Mouse (Mus musculus) intestine, embryonic 15.5 days (tissue): Measurements from ENCODE around the gene Cadps2. TPM values are rescaled to one million over a fixed set of nuclear protein-coding genes. Genes with fewer than 3 reads are reported as not detected.
A peak's percentile ranks its signal among the peaks of the same experiment; 100 is the strongest.

Source experiments
- ATAC-seq: fragments of 200-750 bp; cut with Nextera tagmentation; 2 replicates; pipeline ENCODE4 v1.8.0; 2017; ENCODE audit warnings: moderate TSS enrichment, moderate library complexity
- H3K27ac ChIP-seq: fragments of 300-500 bp; sonication (generic); 2 replicates; pipeline ENCODE4 v1.5.1; 2015; ENCODE audit warnings: mild to moderate bottlenecking, inconsistent platforms
- H3K27me3 ChIP-seq: fragments of 300-500 bp; sonication (generic); replicated peaks from 2 replicates; pipeline ENCODE4 v1.6.1; 2015; ENCODE audit warnings: inconsistent platforms
- H3K36me3 ChIP-seq: fragments of 300-500 bp; sonication (generic); 2 replicates; pipeline ENCODE4 v1.6.1; 2015; ENCODE audit warnings: inconsistent platforms
- H3K4me1 ChIP-seq: fragments of 300-500 bp; sonication (generic); replicated peaks from 2 replicates; pipeline ENCODE4 v1.6.1; 2015; ENCODE audit warnings: inconsistent platforms
- H3K4me2 ChIP-seq: fragments of 300-500 bp; sonication (generic); replicated peaks from 2 replicates; pipeline ENCODE4 v1.6.1; 2015; ENCODE audit warnings: mild to moderate bottlenecking, inconsistent platforms
- H3K4me3 ChIP-seq: fragments of 300-500 bp; sonication (generic); replicated peaks from 2 replicates; pipeline ENCODE4 v1.5.1; 2015; ENCODE audit warnings: inconsistent platforms
- H3K9ac ChIP-seq: fragments of 300-500 bp; sonication (generic); 2 replicates; pipeline ENCODE4 v1.6.1; 2015; ENCODE audit warnings: inconsistent platforms
- H3K9me3 ChIP-seq: fragments of 300-500 bp; sonication (generic); 2 replicates; pipeline ENCODE4 v1.6.1; 2016; ENCODE audit warnings: inconsistent platforms
- WGBS: fragments of 180-500 bp; shearing (Covaris S2); methylation state at CpG from one replicate; pipeline ENCODE4 v1.1.7; 2015; 5-methylcytosine and 5-hydroxymethylcytosine counted together
- polyA plus RNA-seq: library from polyadenylated mRNA; unstranded; fragments of >200 nt; fragmentation: Nextera tagmentation; extraction: Ambion mirVana; gene quantifications from 2 replicates; pipeline ENCODE4 v1.2.1, GENCODE M21; 2015

Gene Cadps2
- 0.88 and 1.1 TPM in 2 replicates for polyA plus RNA-seq

DNA sequence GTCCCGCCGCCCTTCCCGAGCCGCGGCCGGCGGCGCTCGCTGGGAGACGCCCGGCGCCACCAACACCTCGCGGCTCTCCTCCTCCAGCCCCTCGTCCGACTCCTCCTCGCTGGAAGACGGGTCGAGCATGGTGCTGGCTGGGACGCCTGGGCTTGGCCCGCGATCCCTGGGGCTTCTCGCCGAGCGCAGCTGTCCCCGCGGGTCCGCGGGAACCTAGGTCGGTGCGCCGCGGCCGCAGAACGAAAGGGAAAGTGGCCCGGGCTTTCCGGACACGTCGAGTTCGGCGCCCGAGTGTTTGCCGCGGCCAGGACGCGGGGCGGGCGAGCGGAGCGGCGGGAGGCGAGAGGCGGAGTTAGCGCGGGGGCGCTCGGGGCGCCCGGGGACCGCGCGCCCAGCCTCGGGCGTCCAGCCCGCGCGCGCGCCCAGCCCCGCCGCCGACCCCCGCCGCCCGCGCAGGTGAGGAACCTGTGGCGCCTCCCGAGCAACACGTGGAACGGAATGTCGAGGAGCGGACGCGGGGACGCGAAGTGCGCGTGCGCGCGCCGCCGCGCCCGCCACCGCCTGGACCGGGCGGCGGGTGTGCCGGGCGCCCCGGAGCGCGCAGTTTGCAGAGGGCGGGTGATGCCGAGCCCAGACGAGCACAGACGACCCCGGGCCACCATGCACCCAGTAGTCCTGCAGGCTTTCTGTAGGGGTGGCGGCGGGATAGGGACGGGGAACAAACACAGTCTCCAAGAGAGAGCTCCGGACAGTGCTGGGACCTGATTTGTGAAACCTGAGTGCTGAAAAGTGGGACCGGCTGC lies at the start of gene Cadps2:
Gene Cadps2, minus strand, starts transcription at position 413 of the 803 bp plus-strand sequence.
- H3K36me3 ChIP-seq: no peaks in the 10 kb centered on the region
- H3K4me2 ChIP-seq: peak within 1 kb of the TSS; percentile 97
- under 1% methylated on average over 96 of the region's 114 CpGs for WGBS
- H3K9ac ChIP-seq: peak within 1 kb of the TSS; percentile 58
- ATAC-seq: peak; percentile 86
- peak within 1 kb of the TSS; percentile 67 for H3K4me3 ChIP-seq
- H3K27ac ChIP-seq: no peak within 1 kb of the TSS
- H3K4me1 ChIP-seq: peaks cover 3% of the 10 kb centered on the region; the same call in 1 of the 2 replicates
- H3K27me3 ChIP-seq: peaks cover 31% of the 10 kb centered on the region
- H3K9me3 ChIP-seq: no peaks in the 10 kb centered on the region

DNA sequence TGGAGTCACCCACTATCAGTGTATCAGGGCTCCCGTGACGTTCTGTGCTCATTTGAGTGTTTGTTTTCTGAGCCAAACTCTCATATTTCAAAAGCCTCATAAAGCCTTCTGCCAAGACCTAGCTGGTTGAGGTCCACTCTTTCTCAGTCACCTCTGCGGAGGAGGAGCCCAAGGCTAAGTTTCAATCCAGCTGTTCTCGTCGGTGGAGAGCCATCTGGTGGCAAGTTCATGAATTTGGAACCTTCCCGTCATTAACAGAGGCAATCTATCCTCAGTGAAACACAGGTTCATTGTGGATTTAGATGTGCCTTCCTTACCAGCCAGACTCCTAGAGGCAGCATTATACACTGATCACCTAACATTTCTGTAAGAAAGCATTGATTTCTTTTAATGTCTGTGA lies 47.2 kb upstream of the Cadps2 start:
- 9% methylated on average over 6 of the region's 6 CpGs for WGBS
- Histone ChIP-seq H3K4me1 (no peaks in the 10 kb centered on the region), H3K36me3 (no peaks in the 10 kb centered on the region), H3K9me3 (no peaks in the 10 kb centered on the region), H3K4me2 (no peak overlapping the region), H3K4me3 (no peak overlapping the region), H3K9ac (no peak overlapping the region), H3K27ac (no peak overlapping the region), H3K27me3 (no peaks in the 10 kb centered on the region)
- ATAC-seq: 0 out of 2 replicates have a peak, but pooled peaks have one; percentile 62

DNA sequence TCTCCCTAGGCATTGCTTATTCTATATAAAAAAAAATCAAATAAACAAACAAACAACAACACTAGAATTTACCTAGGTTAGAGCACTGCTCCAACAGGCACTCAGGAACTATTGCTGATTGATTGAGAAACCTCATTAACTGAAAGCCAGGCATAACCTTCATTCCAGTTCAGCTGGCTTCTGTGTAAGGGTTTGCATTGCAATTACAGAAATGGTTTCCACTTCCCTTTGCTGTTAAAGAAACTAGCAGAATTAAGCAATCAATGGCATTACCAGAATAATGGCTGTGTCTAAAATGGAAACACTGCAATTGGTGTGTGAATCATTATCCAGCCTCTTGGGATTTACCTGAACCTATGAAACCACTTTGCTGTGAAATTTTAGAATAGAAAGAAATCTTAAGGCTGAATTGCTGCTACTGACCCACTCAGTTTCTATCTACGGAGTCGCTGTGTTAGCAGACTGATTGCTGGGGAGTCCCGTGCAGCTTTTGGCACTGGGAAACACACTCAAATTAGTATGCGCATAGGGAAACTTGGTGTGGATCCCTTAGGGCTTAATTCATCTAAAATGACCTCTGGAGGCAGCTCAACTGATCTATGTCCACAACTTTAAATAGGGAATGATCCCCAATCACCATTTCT lies 37.7 kb upstream of the Cadps2 start:
- no peak overlapping the region for H3K27ac ChIP-seq
- no peak overlapping the region for H3K4me3 ChIP-seq
- no peak for ATAC-seq
- H3K36me3 ChIP-seq: no peaks in the 10 kb centered on the region
- no peaks in the 10 kb centered on the region for H3K27me3 ChIP-seq
- no peak overlapping the region for H3K4me2 ChIP-seq
- 86% methylated on average over 4 of the region's 4 CpGs for WGBS
- H3K9me3 ChIP-seq: no peaks in the 10 kb centered on the region
- no peak overlapping the region for H3K9ac ChIP-seq
- H3K4me1 ChIP-seq: no peaks in the 10 kb centered on the region

DNA sequence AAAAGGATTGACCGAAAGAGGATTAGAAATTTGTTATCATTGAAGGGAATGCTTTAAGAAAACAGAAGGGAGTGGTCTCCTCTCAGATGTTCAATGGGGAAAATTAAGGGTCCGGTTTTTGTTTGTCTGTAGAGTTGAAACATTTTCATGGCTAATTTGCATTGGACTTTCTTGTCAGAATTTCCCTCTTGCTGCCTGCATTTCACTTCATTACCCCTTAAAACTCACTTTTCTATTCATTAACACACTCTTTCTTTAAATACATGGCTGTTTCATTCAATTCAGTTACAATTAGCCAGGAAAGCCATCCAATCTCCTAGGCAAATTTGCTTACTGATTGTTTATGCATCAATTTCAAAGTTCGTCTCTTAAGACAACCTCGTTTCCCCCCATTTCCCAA lies 37.1 kb upstream of the Cadps2 start:
- Histone ChIP-seq H3K27ac (no peak overlapping the region), H3K9me3 (no peaks in the 10 kb centered on the region), H3K36me3 (no peaks in the 10 kb centered on the region), H3K27me3 (no peaks in the 10 kb centered on the region), H3K4me2 (no peak overlapping the region), H3K4me3 (no peak overlapping the region), H3K4me1 (no peaks in the 10 kb centered on the region), H3K9ac (no peak overlapping the region)
- ATAC-seq: no peak
- WGBS: 71% methylated on average over 4 of the region's 4 CpGs

DNA sequence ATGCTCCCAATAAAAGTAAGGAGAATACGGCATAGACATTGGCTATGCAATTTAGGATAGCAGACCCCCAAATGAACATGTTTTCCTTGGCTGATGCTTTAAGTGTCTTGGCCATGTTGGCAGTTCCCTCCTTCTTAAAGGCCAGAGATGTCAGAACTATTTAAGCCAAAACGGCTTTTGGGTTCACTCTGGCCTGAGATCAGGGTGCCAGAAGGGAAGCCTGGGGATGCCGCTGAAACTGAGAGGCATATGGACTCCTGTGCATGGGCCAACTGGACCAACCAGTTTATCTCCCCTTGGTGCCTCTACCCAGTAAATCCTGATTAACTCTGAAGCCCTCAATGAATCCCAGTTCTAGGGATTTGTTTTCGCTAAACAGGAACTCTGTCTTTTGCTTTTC lies 34.6 kb upstream of the Cadps2 start:
- H3K36me3 ChIP-seq: no peaks in the 10 kb centered on the region
- no peak overlapping the region for H3K4me2 ChIP-seq
- no peaks in the 10 kb centered on the region for H3K27me3 ChIP-seq
- H3K9ac ChIP-seq: no peak overlapping the region
- no peaks in the 10 kb centered on the region for H3K4me1 ChIP-seq
- no peak overlapping the region for H3K27ac ChIP-seq
- WGBS: 80% methylated on average over 4 of the region's 4 CpGs
- no peaks in the 10 kb centered on the region for H3K9me3 ChIP-seq
- no peak overlapping the region for H3K4me3 ChIP-seq
- no peak for ATAC-seq

DNA sequence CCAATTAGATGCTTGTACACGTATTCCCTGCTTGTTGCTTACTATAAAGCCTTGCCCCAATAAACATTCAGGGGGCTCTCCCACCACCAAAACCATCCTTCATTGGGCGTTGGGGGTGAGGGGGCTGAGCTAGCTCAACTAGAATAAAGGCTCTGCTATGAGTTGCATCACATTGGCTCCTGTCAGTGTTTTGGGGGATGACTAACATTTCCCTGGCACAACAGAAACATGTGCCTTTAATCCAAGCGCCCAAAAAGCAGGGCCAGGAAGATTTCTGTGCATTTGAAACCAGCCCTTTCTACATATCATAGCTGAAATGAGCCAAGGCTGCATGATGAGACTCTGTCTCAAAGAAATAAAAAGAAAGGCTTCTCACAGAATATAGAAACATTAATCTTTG lies 34.0 kb upstream of the Cadps2 start:
- H3K4me1 ChIP-seq: no peaks in the 10 kb centered on the region
- no peaks in the 10 kb centered on the region for H3K9me3 ChIP-seq
- WGBS: 83% methylated on average over 3 of the region's 3 CpGs
- H3K4me3 ChIP-seq: no peak overlapping the region
- no peaks in the 10 kb centered on the region for H3K36me3 ChIP-seq
- H3K9ac ChIP-seq: no peak overlapping the region
- no peaks in the 10 kb centered on the region for H3K27me3 ChIP-seq
- H3K4me2 ChIP-seq: no peak overlapping the region
- no peak overlapping the region for H3K27ac ChIP-seq
- no peak for ATAC-seq

DNA sequence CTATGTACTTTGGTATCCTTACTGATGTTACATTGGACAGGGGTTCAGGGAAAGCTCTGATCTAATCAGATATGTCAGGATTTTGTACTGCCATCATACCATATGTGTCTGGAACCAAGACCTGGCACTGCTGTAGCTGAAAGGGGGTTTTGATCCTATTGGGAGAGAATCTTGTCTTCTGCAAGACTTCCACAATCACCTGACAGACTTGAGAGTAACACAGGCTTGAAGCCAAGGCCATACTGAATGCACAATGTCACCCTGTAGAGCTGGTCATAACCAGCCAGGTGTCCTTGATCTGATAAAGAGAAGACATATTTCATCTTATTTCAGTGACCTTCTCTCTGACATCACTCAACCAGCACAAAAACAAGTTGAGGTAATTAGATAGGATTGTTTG lies 30.8 kb upstream of the Cadps2 start:
- Histone ChIP-seq H3K9me3 (no peaks in the 10 kb centered on the region), H3K4me2 (no peak overlapping the region), H3K27ac (no peak overlapping the region), H3K27me3 (no peaks in the 10 kb centered on the region), H3K4me3 (no peak overlapping the region), H3K4me1 (no peaks in the 10 kb centered on the region), H3K9ac (no peak overlapping the region), H3K36me3 (no peaks in the 10 kb centered on the region)
- ATAC-seq: no peak

DNA sequence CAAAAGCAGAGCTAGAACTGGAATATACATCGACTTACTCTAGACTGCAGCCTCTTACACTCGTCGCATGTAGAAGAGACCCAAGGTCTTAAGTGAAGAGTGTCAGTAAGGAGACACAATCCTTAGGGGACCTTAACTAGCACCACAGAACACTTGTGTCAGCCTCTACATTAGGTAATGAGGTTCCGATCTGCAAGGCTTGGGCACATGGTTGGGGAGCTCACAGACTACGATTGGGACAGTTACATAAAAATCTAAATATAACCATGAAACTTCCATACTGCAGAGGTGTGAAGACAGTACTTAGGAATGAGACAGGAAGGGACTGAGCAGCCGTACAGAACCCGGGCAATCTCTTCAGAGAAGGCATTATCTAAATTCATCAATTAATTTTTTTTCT lies 27.1 kb upstream of the Cadps2 start:
- H3K4me3 ChIP-seq: no peak overlapping the region
- 89% methylated on average over 7 of the region's 7 CpGs for WGBS
- no peaks in the 10 kb centered on the region for H3K36me3 ChIP-seq
- no peaks in the 10 kb centered on the region for H3K4me1 ChIP-seq
- no peak overlapping the region for H3K27ac ChIP-seq
- H3K9ac ChIP-seq: no peak overlapping the region
- no peak overlapping the region for H3K4me2 ChIP-seq
- no peak for ATAC-seq
- no peaks in the 10 kb centered on the region for H3K27me3 ChIP-seq
- H3K9me3 ChIP-seq: no peaks in the 10 kb centered on the region

DNA sequence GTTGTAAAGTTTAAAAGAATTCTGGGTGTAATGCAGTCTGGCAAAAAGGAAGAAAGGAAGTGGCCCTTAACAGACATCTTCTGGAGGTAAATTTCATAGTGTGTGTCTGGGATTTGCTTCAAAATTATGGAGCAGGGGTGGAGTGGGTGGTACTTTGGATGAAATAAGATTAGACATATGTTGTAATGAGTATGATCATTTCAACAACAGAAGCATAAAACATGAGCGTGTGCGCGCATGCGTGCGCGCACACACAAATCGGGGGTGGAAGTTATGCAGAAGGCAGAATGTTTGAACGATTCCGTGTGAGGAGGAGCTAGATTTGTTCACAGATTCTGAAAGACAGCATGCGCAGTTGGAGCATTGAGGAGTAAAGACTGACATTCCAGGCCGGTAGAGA lies 14.2 kb upstream of the Cadps2 start:
- no peaks in the 10 kb centered on the region for H3K27me3 ChIP-seq
- no peaks in the 10 kb centered on the region for H3K9me3 ChIP-seq
- WGBS: 92% methylated on average over 11 of the region's 11 CpGs
- H3K36me3 ChIP-seq: no peaks in the 10 kb centered on the region
- no peak overlapping the region for H3K27ac ChIP-seq
- no peak overlapping the region for H3K9ac ChIP-seq
- ATAC-seq: no peak
- H3K4me3 ChIP-seq: no peak overlapping the region
- no peak overlapping the region for H3K4me2 ChIP-seq
- H3K4me1 ChIP-seq: no peaks in the 10 kb centered on the region

DNA sequence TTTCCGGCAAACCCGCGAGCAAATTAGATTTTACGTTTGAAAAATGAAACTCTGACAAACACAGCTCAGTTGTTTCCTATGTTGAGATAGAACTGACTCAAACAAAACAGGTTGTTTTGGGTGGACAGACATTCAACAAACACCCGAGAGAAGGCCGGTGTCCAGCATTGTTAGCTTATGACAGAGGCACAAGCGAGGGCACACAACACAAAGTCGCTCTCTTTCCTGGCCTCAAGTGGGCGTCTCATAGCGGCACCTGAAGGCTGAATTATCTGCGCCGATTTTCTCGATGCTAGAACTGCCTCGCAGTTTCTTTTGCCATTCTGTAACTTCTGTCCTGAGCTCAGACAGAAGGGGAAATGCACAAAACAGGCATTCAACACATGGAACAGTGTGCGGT lies 780 bp upstream of the Cadps2 start:
- H3K27ac ChIP-seq: no peak overlapping the region
- 2% methylated on average over 15 of the region's 15 CpGs for WGBS
- 0 out of 2 replicates have a peak, but pooled peaks have one; percentile 45 for ATAC-seq

DNA sequence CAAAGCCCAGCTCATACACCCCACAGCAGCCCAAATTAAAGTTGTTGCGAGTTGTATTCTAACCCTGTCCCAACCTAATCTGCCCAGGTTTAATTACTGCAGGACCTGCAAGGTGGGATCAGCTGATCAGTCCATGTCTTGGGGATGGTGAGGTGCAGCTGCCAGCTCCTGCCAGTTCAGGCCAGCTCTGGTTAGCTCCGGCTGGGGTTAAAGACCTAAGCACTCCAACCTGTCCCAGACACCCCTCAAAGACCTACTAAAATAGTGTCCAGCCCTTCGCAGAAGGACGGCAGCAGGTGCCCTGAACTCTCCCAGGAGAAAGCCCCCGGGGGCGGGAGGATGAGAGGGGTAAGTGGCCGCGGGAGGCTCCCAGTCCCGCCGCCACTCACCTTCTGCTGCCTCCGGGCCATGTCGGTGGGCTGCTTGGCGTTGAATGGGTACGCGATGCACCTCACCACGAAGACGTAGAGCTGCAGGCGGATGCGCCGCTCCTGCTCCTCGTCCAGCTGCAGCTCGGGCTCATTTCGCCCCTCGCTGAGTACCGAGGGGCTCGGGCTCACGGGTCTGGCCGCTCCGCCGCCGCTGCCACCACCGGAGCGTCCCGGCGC lies 716 bp downstream of the Cadps2 start:
- peak; percentile 45 for ATAC-seq
- Histone ChIP-seq H3K4me3 (peak overlapping the region; percentile 67), H3K36me3 (no peaks in the 10 kb centered on the region), H3K4me1 (peaks cover 3% of the 10 kb centered on the region; the same call in 1 of the 2 replicates), H3K9ac (peak overlapping the region; percentile 58), H3K27ac (no peak overlapping the region), H3K4me2 (peak overlapping the region; percentile 97), H3K27me3 (peaks cover 31% of the 10 kb centered on the region), H3K9me3 (no peaks in the 10 kb centered on the region)
- 1% methylated on average over 33 of the region's 35 CpGs for WGBS

More for the DNA sequence above, 780 bp upstream of the Cadps2 start:
- Histone ChIP-seq H3K9ac (no peak overlapping the region), H3K4me2 (peak overlapping the region; percentile 97), H3K36me3 (no peaks in the 10 kb centered on the region), H3K9me3 (no peaks in the 10 kb centered on the region), H3K4me3 (peak overlapping the region; percentile 67), H3K4me1 (peaks cover 3% of the 10 kb centered on the region; the same call in 1 of the 2 replicates), H3K27me3 (peaks cover 31% of the 10 kb centered on the region)

DNA sequence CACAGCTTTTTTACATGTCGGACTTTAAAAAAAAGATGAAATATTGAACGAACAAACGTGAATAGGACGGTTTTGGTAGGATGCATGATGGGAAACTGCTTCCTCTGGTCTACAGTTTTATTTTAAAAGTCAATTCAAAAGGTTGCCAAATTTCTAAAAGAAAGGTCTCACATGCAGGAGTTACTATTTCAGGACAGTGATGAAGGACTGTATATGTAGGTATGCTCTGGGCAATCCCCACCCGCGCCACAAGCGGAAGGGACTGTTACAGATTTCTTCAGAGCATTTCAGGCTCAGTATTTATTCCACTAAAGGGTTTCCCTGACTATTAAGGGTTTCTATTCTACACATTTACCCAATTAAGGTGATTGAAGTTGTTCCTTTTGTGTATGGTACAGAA lies 1.6 kb downstream of the Cadps2 start:
- whole genome bisulfite sequencing: 89% methylated on average over 7 of the region's 7 CpGs
- H3K4me2 ChIP-seq: no peak overlapping the region

More for the DNA sequence above, 1.6 kb downstream of the Cadps2 start:
- Histone ChIP-seq H3K4me1 (peaks cover 3% of the 10 kb centered on the region; the same call in 1 of the 2 replicates), H3K27ac (no peak overlapping the region), H3K9ac (no peak overlapping the region), H3K36me3 (no peaks in the 10 kb centered on the region), H3K4me3 (no peak overlapping the region), H3K27me3 (peaks cover 31% of the 10 kb centered on the region), H3K9me3 (no peaks in the 10 kb centered on the region)
- ATAC-seq: no peak
